Mouse (Mus musculus): ENCODE results near the gene Acsl1.

The Acsl1 gene

DNA sequence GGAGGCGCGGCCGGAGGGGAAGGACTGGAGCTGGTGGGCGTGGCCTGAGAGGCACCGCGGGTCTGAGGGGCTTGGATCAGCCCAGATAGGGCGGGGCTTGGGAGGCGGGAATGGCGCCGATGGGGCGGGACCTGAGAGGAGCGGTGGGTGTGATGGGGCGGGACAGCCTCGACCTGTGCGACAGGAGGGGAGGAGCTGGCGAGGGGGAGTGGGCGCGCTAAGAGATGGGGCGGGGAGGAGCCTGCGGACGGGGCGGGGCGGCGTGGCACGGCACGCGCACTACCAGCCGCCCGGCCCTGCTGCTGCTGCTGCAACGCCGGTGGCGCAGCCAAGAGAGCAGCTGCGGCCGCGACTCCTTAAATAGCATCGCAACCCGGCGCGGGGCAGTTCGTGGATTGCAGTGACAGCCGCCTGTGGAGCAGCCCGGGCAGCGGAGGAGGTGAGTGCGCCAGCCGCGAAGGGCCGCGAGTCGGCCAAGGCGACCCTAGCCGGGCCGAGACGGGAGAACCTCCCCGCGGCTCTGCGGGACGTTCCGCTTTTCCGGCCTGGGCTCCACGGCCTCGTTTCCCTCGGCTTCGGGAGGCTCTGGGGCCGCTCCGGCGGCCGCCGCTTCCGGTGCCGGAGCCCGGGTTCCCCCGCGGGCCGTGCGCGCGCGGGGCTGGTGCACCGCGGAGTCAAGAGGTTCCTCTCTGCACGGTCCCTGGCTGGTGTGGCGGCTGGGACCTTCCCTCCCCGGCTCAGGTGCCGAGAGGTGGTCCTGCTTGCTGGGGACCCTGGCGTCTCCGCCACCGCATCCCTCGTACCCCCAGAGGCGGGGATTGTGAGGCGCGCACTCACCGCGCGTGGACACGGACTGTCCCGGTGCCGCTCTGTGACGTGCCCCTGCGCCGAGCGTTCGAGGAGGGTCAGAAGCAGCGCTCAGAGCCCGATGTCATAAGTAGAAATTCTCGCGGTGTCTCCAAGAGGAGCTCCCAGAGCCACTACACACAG is at the start of gene Acsl1:
Gene Acsl1, plus strand, starts transcription at position 246 of the 990 bp plus-strand sequence.
- peak; percentile 100 for DNase-seq

DNA sequence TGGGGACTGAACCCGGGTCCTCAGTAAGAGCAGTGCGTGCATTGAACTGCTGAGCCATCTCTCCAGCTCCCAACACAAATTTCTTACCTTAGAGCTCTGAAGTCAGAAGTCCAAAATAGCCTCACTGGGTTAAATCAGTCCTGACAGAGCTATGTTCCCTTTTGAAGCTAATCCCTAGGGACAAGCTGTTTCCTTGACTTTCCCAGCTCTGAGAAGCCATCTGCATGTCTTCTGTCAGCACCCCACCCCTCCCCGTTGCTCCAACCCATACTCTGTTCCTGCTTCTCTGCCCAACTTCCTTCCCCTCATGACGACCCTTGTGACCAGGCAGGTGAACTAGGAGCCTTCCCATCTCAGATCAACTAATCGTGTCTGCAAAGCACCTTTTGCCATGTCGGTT is 49.3 kb upstream of the Acsl1 start:
- no peak for DNase-seq

DNA sequence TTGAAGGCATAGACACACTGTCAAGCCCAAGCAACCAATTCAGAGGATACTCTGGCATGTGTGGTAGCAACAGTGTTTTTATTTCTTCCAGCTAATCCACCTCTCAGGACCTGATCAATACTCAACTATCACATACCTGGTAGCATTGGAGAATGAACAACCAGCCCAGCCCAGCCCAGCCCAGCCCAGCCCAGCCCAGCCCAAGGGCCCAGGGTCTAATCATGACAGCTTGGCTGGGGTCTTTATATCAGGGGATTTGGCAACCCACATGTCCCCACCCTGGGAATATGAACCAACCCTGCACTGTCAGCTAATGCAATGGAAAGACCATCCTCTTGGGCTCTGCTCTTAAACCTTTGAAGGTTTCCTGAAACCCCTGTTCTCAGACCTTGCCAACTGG is 42.9 kb upstream of the Acsl1 start:
- DNase-seq = no peak

DNA sequence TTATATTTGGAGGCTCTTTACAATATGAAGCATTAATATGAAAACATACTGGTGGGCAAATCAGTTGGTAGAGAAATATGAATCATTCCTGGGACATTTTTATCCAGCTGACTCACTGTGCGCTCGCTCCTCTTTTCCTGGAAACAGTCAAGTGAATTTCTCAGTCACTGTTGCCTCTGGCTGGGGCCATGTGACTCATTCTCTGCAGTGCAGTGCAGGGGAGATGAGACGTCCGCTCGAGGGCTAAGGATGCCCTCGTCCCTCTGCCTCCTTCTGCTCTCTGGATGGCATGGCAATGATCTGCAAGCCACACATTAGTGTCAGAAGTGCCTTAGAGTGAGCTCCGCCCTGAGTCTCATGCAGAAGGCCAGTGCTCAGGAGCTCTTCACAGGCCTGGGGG is 41.0 kb upstream of the Acsl1 start:
- DNase-seq = peak; percentile 24

DNA sequence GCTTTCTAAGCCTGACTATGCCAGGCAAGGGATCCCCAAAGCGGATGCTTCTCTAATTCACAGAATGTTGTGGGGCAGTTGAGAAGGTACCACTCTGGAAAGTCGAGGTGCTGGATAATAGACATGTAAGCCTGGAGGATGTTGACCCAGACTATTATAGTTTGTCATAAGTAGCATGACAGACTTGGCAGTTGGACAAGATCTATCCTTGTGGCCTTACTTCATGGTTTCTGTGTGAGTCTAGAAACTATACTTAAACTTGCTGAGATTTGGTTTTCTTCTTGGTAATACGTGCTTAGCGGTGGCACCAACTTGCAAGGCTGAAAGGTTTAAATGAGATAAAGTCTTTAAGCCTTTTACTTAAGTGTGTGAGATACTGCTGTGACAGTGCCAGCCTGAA is 38.9 kb upstream of the Acsl1 start:
- DNase-seq = no peak

DNA sequence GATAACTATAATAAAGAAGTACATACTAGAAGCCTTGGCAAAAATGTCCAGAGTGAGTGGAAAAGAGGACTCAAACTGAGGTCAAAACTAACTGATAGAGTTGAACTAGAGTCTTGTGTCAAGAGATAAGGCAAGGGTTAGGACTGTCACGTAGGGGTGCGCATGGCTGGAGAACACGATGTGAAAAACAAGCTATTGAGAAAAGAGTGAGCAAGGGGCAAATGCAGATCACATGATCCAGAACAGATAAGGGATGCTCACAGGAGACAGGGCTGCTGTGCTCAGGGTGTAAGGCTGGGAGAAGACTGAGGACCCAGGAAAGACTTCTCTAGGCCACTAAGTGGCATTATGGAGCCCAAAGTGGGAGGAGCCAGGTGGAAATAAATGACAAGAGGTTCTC is 38.3 kb upstream of the Acsl1 start:
- DNase-seq = no peak

DNA sequence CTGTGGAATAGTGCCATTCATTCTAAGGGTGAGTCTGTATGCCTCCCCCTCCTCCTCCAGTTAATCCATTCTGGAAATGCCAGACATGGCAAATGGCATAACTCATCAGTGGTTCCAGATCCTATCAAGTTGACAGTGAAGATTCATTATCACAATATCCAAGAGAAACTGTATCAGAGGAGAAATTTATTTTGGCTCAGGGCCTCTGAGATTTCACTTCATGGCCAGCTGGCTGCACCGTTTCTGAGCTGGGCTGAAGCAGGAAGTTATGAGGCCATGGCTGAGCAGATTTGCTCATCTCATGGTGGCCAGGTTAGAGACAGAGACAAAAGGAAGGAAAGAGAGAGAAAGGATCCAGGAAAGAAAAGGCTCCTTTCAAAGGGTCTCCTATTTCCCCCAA is 37.2 kb upstream of the Acsl1 start:
- no peak for DNase-seq

DNA sequence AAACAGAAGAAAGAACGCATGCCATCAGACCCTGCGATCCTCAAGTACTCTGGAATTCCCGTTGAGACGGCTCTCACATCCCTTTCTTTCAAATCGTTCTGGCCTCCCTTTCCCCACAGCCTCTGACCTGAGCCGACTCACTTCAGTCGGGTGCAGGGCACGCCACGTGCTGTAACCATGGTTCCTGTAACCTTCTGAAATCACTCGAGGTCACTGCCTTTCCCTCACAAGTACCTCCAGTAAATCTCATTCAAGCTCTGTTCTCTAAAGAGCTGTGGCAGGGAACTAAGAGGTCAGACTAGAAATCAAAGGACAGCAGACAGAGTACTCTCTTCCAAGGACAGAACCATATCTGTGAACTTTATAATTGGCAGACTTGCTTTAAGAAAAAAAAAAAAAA is 32.3 kb upstream of the Acsl1 start:
- DNase-seq = peak; percentile 68

DNA sequence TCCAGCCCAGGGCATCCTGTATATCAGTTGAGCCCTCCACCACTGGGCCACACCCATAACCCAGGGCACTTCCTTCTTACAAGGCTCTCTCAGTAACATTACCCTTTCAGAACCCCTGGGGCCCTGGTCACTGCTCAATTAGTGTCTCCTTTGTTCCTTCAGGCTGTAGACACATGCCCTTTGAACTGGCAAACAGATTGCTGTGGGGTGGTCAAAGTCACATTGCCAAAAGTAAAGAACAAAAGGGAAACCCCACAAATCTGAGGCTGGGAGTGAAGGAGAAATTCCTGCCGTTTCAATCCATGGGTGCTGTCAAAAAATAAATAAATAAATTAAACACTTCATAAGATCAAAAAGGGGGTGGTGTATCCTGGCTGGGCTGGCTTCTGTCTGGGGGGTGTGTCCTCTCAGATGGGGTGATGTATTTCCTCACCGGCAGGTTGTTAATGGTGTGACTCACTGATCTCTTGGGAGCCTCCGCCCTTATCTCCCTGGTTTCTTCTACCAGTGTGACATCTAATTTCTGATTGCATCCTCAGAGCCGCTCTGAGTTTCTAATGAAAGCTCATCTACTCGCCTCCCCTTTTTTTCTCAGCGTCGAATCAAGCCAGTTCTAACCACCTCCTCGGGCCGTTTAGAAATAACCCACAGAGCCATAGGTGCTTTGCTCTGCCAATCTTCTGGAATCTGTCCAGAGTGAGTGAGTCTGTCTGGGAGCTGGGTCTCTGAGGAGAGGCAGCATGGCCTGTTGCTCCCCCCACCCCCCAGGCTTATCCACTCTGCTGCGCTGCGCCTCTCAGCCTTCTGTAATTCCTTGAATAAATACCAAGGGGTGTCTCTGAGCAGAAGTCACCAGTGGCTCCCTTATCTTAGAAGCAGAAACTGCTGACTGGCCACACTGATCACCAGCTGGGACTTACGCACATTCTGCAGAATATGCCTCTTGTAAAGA is 24.6 kb upstream of the Acsl1 start:
- no peak for DNase-seq

DNA sequence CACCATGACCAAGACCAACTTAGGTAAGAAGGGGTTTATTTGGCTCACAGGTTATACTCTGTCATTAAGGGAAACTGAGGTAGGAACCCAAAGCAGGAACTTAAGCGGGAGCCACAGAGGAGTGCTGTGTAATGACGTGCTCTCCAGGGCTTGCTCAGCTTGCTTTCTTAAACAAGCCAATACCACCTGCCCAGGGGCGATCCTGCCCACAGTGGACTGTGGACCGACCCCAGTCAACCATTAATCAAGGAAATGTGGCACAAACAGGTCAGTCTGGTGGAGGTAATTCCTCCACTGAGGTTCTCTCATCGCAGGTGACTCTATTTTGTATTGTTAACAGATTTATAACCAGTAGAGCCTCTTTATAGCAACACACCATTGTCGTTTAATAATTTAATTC is 23.5 kb upstream of the Acsl1 start:
- peak; percentile 94 for DNase-seq

DNA sequence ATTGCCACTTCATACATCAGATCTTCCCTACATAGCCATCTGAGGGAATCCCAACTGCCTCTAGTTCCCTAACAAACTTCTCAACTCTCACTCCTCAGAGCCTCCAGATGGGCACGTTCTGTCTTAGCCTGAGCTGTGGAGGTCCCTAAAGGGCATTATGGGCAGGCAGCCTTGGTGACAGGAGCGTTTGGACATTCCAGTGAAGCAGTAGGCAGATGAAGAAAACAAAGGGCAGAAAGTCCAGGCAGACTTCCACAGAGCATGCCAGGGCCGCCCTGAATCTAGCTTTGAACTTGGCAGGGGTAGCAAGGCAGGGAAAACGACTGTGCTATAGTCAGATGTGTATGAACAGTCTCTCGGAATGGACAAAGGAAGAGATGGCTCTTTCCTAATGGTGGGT is 22.2 kb upstream of the Acsl1 start:
- peak; percentile 62 for DNase-seq

DNA sequence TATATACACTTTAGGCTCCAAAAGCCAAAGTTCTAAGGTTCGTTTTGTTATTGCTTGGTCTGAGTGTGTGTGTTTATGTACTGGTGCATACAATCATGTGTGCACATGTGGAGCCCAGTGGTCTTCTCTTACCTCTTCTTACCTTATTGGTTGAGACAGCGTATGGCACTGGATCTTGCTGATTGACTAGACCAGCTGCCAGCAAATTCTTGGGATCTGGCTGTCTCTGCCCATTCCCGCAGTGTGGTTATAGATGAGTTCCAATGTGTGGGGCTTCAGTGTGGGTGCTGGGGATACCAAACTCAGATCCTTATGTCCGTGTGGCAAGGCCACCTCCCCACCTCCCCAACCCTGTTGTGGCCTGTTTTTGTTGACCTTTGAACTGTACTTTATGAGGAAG is 21.8 kb upstream of the Acsl1 start:
- DNase-seq = peak; percentile 36

DNA sequence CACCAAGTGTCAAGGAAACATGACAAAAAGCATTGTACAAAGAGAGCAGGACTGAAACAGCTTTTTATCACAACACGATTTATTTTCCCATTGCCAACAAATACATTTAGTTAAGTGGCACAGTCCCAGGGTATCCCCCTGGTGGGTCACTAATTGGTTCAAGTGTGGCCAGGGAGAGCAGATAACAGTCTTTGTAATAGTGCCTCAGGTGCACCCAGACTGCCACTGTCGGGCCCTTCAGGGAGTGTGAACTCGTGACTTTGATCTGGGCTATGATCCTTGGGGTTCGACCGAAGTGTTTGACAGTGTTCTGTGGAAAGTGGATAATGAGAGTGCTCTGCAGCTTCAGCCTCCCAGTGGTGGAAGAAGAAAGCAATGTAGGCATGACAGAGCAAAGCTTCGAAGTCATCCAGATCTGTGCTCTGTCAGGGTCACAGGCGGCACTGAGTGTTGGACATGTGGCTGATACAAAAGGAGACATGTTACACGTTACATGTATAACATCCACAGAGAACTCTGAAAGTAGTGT is 21.1 kb upstream of the Acsl1 start:
- DNase-seq = no peak

DNA sequence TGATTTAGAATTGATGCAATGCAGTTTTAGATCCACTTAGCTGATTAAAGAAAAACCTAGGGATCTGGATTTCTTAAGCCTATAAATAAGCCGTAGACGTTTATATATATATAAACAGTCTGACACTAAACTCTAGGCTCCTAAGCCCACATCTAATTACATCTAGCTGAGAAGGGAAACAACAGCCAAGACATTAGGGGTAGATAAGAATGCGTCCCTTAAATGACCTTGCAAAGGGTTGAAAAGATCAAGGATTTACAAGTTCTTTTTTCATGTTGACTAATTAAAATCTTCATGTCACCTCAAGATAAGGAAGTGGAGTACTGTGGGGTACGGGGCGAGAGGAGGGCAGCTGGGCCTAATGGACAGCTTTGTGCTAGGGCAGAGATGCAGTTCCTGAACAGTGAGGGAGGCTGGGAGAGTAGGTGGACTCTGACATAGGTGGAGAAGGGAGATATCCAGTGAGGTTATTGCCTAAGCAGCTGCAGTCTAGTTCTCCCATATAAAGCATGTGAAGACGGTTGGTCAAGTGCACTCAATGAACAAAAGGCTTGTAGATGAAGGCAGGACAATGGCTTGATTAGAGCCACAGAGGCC is 12.5 kb upstream of the Acsl1 start:
- no peak for DNase-seq

DNA sequence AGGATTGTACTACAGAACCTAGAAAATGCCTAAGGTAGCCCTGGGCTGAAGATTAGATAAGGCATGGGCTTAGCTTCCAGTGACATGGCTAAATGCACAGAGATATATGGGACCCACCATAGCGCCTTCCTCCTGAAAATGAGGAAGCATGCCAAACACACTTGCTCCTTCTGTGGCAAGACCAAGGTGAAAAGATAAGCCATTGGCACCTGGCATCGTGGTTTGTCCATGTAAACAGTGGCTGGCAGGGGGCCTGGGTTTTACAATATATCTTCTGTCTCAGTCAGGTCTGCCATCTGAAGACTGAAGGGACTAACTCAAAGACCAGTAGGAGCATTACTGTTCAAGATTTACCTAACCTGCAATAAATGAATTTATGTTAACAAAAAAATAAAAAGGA is 2.4 kb upstream of the Acsl1 start:
- peak; percentile 6 for DNase-seq

DNA sequence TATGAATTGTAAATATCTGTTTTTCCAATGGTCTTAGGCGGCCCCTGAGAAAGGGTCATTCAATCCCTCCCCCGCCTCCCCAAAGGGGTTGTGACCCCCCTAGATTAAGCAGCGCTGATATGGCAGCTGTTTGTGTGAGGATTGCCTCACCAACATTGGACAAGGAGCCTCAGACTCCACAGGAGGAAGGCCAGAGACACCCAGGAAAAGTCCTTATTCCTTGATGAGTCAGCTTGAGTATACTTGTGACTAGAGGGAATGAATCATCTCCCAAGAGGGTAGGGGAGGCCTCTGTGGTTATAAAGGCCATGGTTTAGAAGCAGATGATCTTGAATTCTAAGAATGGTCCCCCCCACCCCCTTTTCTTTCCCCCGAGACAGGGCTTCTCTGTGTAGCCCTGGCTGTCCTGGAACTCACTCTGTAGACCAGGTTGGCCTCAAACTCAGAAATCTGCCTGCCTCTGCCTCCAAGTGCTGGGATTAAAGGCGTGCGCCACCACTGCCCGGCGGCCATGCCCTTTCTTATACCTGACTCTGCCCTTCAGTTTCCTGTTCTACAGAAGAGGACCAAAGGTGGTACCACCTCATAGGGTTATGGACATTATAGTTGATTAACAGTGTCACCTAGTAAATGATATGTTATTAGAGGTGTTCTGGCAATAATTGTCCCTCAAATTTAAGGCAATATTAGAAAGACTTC is 1.6 kb upstream of the Acsl1 start:
- peak; percentile 6 for DNase-seq

DNA sequence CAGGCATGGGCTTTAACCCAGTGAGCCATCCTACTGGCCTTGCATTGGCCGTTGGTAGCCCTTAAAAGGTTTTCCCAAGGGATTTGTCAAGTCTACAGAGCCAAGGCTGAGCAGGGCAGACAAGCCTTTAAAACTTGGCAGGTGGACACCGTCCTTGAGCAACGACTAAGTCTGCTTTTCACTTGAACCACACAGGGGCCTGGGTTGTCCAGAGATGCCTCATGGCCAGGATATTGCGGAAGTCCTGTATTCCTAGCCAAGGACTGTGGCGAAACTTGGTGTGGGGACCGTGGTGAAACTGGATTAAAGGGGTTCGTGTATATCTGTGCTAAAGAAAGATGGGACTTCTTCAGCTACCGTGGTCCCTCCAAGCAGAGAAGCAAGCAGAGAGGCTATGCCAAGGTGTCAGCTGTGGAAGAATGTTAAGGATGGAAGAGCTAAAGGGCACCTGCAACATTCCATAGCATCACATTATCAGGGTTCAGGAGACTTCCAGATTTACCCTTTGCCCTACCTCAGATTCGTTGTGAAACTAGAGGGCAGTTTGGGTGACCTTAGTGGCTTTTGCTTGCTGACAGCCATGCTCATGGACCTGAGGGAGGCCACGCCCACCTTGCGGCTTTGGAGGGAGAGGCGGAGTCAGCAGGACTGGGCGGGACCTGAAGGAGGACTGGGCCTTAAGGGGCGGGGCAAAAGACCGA is 596 bp upstream of the Acsl1 start:
- DNase-seq = no peak

DNA sequence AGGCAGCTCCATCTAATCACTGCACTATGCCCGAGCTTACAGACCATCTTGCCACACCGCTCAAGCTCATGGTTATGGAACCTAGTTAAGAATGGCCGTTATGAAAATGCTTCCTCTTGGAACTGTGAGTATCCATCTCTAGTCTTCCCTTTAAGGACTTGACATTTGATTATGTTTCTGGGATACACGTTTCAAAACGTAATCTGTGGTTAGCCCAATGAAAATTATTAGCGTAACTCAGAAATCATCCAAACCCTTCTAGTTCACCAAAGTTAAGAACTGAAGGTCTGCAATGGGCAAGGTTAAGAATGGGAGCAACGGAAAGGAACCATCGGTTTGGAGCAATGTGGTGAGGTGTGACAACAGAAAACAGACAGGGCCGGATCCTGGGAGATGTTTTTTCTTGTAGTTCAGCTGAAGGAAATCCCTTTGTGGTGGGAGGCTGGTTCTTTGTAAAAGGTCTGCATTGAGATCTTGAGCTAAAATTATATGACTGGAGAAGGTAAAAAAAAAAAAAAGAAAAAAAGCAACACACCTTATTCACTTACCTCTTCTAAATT is 1.2 kb downstream of the Acsl1 start:
- DNase-seq = no peak

DNA sequence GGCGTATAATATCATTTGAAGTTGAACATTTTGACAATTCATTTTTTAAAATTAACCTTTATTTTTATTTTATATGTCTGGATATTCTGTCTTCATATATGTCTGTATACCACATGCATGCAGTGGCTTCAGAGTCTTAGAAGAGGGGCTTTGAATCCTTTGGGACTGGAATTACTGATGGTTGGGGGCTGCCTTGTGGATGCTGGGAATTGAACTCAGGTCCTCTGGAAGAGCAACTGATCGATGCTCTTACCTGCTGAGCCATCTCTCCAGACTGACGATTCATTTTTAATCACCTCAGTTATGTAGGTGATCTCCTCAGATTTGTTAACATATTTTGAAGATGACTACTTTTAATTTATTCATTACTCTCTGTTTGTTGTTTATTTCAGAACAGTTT is 3.3 kb downstream of the Acsl1 start:
- DNase-seq = no peak

DNA sequence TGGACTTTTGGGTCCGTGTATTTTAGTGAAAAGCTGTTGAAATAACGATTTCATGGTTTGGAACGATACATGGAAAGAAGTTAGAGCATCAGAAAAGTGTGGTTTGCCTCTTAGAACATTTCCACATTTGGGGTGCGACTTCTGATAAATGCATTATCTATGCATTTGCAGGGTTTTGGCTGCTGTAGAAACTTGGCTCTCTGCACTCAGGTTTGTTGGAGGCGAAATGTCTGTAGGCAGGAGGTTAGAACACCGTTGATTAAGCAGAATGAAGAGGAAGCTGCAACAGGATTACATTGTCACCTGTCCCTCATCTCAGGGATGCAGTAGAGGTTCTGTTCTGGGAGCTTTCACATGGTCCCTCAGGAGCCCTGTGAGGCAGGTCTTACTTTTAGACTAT is 3.8 kb downstream of the Acsl1 start:
- DNase-seq = no peak

DNA sequence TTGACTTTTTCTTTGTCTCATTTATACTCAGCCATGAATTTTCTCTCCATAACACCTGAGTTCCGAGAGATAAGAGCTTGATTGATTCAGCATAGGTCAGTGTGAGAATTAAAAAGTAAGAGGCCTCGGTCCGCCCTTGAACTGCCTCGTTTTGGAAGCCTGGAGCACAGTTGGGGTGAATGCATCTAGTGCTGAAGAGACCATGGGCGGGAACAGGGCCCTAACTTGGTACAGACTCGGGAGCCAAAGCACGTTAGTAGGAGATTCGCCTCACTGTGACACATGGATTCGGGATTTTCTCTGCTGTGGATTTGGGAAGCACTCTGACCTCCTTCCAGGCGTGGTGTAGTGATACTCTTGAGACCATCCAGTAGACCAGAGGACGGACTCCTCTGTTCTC is 4.6 kb downstream of the Acsl1 start:
- peak; percentile 7 for DNase-seq
